Mouse (Mus musculus) CD4-positive, CD25-positive, alpha-beta regulatory T cell, adult 9 weeks (primary cell): Measurements from ENCODE around the gene Scgb2b7. TPM values are rescaled to one million over a fixed set of nuclear protein-coding genes. Genes with fewer than 3 reads are reported as not detected.

Experiments used
- polyA plus RNA-seq: library from polyadenylated mRNA; unstranded; fragments of 100-300 nt; shearing (Covaris generic); gene quantifications from one replicate; pipeline ENCODE4 v1.2.1, GENCODE M21; 2017

Scgb2b7 gene
- not detected for polyA plus RNA-seq

DNA sequence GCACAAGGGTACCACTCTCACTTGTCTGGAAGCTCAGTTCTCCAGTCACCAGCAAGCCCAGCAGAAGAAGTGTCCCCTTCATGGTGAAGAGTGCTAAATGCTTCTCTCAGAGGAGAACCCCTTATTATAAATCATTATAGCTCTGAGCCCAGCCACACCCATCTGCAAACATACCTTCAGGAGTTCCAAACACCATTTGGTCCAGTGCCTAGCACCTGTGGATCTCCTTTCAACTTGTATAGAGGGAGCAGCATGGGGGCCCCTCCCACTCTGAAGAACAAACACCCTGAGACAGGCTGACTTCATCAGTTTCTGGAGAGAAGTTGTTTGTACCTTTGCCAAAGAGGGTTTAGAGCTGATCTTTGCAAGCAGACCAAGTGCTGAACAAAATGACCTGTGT is at the start of gene Scgb2b7:
Scgb2b7 (minus strand) TSS at position 101 of the 400 bp plus-strand sequence.

DNA sequence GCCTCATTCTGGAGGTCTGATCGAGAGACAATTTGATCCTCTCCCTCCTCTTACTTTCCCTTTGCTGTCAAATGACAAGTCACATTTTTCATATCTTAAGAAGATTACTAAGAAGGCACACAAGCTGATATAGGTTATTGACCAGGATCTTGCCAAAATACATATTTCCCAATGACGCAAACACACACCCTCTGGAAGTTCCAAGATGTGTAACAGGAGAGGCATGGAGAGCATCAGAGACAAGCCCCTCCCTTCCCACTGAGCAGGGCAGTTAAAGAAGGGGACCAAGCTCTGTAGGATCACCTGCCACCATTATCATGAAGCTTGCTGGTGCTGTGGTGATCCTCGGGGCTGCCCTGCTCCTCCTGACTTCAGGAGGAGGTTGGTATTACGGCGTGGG is 6.8 kb upstream of the Scgb2b7 start, which contains the start of gene Scgb1b7:
Scgb1b7 (plus strand) TSS at position 301 of the 400 bp plus-strand sequence.

Other genes with a start within 250 kb of the Scgb2b7 start
- gene Scgb1b7, start 6.9 kb upstream of the Scgb2b7 start, polyA plus RNA-seq, result not detected